In the genomic region with DNA sequence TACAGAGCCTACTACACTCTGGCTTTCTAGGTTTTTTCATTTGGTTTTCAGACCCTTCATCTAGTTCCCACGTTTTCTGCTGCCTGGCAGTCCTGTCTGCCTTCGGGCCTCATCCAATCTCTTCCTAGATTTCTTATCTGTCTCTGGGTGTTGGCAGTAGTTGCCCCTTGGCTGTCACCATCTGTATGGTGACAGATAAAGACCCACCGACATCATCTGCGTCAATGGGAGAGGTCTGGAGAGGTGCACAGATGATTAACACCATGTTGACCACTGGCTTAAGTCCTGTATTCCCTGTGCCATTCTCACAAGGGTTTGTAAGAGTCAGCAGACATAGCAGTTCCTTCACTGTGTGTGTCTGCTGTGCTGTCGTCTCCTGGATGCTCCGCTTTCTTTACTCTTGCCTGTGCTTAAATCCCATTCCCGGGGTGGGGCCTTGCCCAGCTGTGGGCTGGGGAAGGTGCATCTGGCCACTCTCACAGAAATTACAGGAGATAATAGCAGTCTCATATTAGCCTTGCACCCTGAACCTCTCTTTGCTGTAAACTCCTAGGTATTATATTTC, we compare ENCODE assay signal across 26 mouse cellular contexts.
DNase-seq lines count a peak whose midpoint lies in the region; ATAC-seq and TF ChIP-seq lines count a peak whose summit lies in the region.
"Had no signal": no experiment of that assay in that cellular context is flagged by ENCODE, and none has a peak within 500 bp of the region (broad histone marks: within the 10 kb centered on the region; RNA-seq: fewer than 3 reads in every experiment).

No protein-coding gene starts in this region.

- TF ChIP-seq EP300 in liver, embryonic 14.5 days (IDR thresholded peaks at IDR 0.05; ENCODE audit: low read depth) = peak; percentile 59

- no peaks in the 10 kb centered on the region for H3K9me3 ChIP-seq in midbrain, embryonic 11.5 days (ENCODE audit: control insufficient read depth, low read length)
- no peaks in the 10 kb centered on the region for H3K9me3 ChIP-seq in midbrain, postnatal 0 days (ENCODE audit: low read length)
- no peaks in the 10 kb centered on the region for H3K9me3 ChIP-seq in liver, embryonic 14.5 days (ENCODE audit: control insufficient read depth, low read length)
- no peaks in the 10 kb centered on the region for H3K9me3 ChIP-seq in hindbrain, embryonic 10.5 days
- H3K9me3 ChIP-seq: embryonic facial prominence, embryonic 13.5 days; forebrain, embryonic 12.5 days; heart, embryonic 12.5 days; limb, embryonic 10.5 days; midbrain, embryonic 15.5 days; neural tube, embryonic 13.5 days had no signal

- no peak overlapping the region for H3K27ac ChIP-seq in midbrain, embryonic 11.5 days (ENCODE audit: low read depth, low read length)
- H3K27ac ChIP-seq in midbrain, postnatal 0 days (ENCODE audit: low read depth, low read length) = no peak overlapping the region
- no peak overlapping the region for H3K27ac ChIP-seq in liver, embryonic 14.5 days
- no peak overlapping the region for H3K27ac ChIP-seq in hindbrain, embryonic 10.5 days
- H3K27ac ChIP-seq: embryonic facial prominence, embryonic 13.5 days; forebrain, embryonic 12.5 days; layer of hippocampus, adult 2 months; limb, embryonic 10.5 days; midbrain, embryonic 15.5 days; neural tube, embryonic 13.5 days had no signal

- ATAC-seq in midbrain, embryonic 11.5 days (ENCODE audit: low FRiP score) = no peak
- no peak for ATAC-seq in midbrain, postnatal 0 days (ENCODE audit: low FRiP score)
- peak; percentile 39; the same call in 1 of the 2 replicates for ATAC-seq in common myeloid progenitor, adult 5-6 weeks (replicated peaks; ENCODE audit: low read depth, poor library complexity, severe bottlenecking)
- peak; percentile 87 for ATAC-seq in liver, embryonic 14.5 days (ENCODE audit: insufficient read depth)
- ATAC-seq: hindbrain, embryonic 16.5 days; intestine, postnatal 0 days; lung, postnatal 0 days; midbrain, embryonic 15.5 days had no signal

- TF ChIP-seq CTCF in midbrain, postnatal 0 days (IDR thresholded peaks at IDR 0.05) = no peak
- TF ChIP-seq CTCF in liver, embryonic 14.5 days (IDR thresholded peaks at IDR 0.05; ENCODE audit: low read depth) = no peak

- DNase-seq in midbrain, embryonic 11.5 days (ENCODE audit: low spot score, missing footprints) = peak; percentile 82
- DNase-seq in midbrain, postnatal 0 days (ENCODE audit: low spot score) = no peak
- peak; percentile 26 to 36 (median 35) for DNase-seq in liver, embryonic 14.5 days (ENCODE audit: low read depth in 3 of 3, low spot score in 3 of 3)
- DNase-seq in lung, postnatal 4 days = no peak
- DNase-seq in hindbrain, embryonic 10.5 days (ENCODE audit: low spot score) = no peak
- DNase-seq in adipocyte (ENCODE audit: low spot score) = no peak
- DNase-seq: cerebellum, adult 18-20 months; cerebellum, postnatal 14 days; embryo, embryonic 11 days; gastrocnemius, postnatal 25 days; kidney, postnatal 25 days; retina, postnatal 1 day; thymus, postnatal 36 days had no signal

- no peak overlapping the region for H3K4me2 ChIP-seq in midbrain, embryonic 11.5 days
- no peak overlapping the region for H3K4me2 ChIP-seq in midbrain, postnatal 0 days (ENCODE audit: low read depth, low read length, poor library complexity, severe bottlenecking)
- 0 out of 2 replicates have a peak overlapping the region, but pooled peaks have one; percentile 4 for H3K4me2 ChIP-seq in liver, embryonic 14.5 days (ENCODE audit: low read depth)
- H3K4me2 ChIP-seq: embryonic facial prominence, embryonic 13.5 days; forebrain, embryonic 12.5 days; heart, embryonic 12.5 days; midbrain, embryonic 15.5 days; neural tube, embryonic 13.5 days had no signal

- no peaks in the 10 kb centered on the region; the same call in 1 of the 2 replicates for H3K36me3 ChIP-seq in midbrain, embryonic 11.5 days (ENCODE audit: control insufficient read depth, insufficient read depth, low read length)
- H3K36me3 ChIP-seq in midbrain, postnatal 0 days (ENCODE audit: insufficient read depth, low read length) = peaks cover 18% of the 10 kb centered on the region
- H3K36me3 ChIP-seq in liver, embryonic 14.5 days (replicated peaks; ENCODE audit: control insufficient read depth, insufficient read depth, low read depth) = peaks cover 23% of the 10 kb centered on the region
- H3K36me3 ChIP-seq in hindbrain, embryonic 10.5 days = peaks cover 79% of the 10 kb centered on the region

- no peaks in the 10 kb centered on the region for H3K27me3 ChIP-seq in midbrain, embryonic 11.5 days (ENCODE audit: control insufficient read depth, insufficient read depth, low read length)
- H3K27me3 ChIP-seq in midbrain, postnatal 0 days (ENCODE audit: insufficient read depth, low read length) = no peaks in the 10 kb centered on the region
- H3K27me3 ChIP-seq in liver, embryonic 14.5 days (ENCODE audit: control insufficient read depth, insufficient read depth, low read length) = no peaks in the 10 kb centered on the region
- no peaks in the 10 kb centered on the region for H3K27me3 ChIP-seq in hindbrain, embryonic 10.5 days (ENCODE audit: insufficient read depth, poor library complexity, severe bottlenecking)
- H3K27me3 ChIP-seq: embryonic facial prominence, embryonic 13.5 days; forebrain, embryonic 12.5 days; heart, embryonic 12.5 days; midbrain, embryonic 15.5 days; neural tube, embryonic 13.5 days had no signal

- H3K4me1 ChIP-seq in midbrain, embryonic 11.5 days (ENCODE audit: control insufficient read depth, insufficient read depth, low read length) = no peaks in the 10 kb centered on the region
- no peaks in the 10 kb centered on the region for H3K4me1 ChIP-seq in midbrain, postnatal 0 days (ENCODE audit: insufficient read depth, low read length)
- H3K4me1 ChIP-seq in liver, embryonic 14.5 days (replicated peaks; ENCODE audit: control insufficient read depth in 2 of 2, insufficient read depth in 2 of 2, low read length in 1 of 2) = peaks cover 6 to 8% of the 10 kb centered on the region in 2 experiments; a peak in 3 of 4 replicates
- H3K4me1 ChIP-seq in hindbrain, embryonic 10.5 days (replicated peaks) = no peaks in the 10 kb centered on the region
- H3K4me1 ChIP-seq: embryonic facial prominence, embryonic 13.5 days; forebrain, embryonic 12.5 days; limb, embryonic 10.5 days; midbrain, embryonic 15.5 days; neural tube, embryonic 13.5 days had no signal

- H3K9ac ChIP-seq in midbrain, embryonic 11.5 days (ENCODE audit: low read length) = no peak overlapping the region
- no peak overlapping the region for H3K9ac ChIP-seq in midbrain, postnatal 0 days (replicated peaks; ENCODE audit: low read length, poor library complexity, severe bottlenecking)
- no peak overlapping the region for H3K9ac ChIP-seq in liver, embryonic 14.5 days (replicated peaks)
- H3K9ac ChIP-seq: embryonic facial prominence, embryonic 13.5 days; forebrain, embryonic 12.5 days; heart, embryonic 12.5 days; midbrain, embryonic 15.5 days; neural tube, embryonic 13.5 days had no signal

- 89% methylated on average over 7 of the region's 7 CpGs for WGBS in midbrain, embryonic 11.5 days
- 85% methylated on average over 7 of the region's 7 CpGs for WGBS in midbrain, postnatal 0 days
- 44% methylated on average over 7 of the region's 7 CpGs for WGBS in liver, embryonic 14.5 days (ENCODE audit: insufficient replicate concordance)
- 89% methylated on average over 7 of the region's 7 CpGs for WGBS in hindbrain, embryonic 10.5 days

- H3K4me3 ChIP-seq in midbrain, embryonic 11.5 days (ENCODE audit: low read depth, low read length) = no peak overlapping the region
- no peak overlapping the region for H3K4me3 ChIP-seq in midbrain, postnatal 0 days (ENCODE audit: low read depth, low read length)
- no peak overlapping the region for H3K4me3 ChIP-seq in liver, embryonic 14.5 days (ENCODE audit: insufficient read depth in 1 of 2, low read depth in 2 of 2, low read length in 2 of 2)
- no peak overlapping the region for H3K4me3 ChIP-seq in hindbrain, embryonic 10.5 days
- H3K4me3 ChIP-seq: embryonic facial prominence, embryonic 13.5 days; erythroblast, embryonic 14.5 days; forebrain, embryonic 12.5 days; heart, embryonic 12.5 days; layer of hippocampus, adult 2 months; limb, embryonic 10.5 days; midbrain, embryonic 15.5 days; myocyte; neural tube, embryonic 13.5 days had no signal

Comparison
In these comparisons a context has a peak if more than half of its experiments do, and no peak if none do; other contexts are left out.
1. DNase-seq: peak in midbrain, embryonic 11.5 days (single experiment) and liver, embryonic 14.5 days (3 of 3); none in midbrain, postnatal 0 days (single experiment), lung, postnatal 4 days (0 of 2), hindbrain, embryonic 10.5 days (single experiment) and adipocyte (single experiment).
2. ATAC-seq: peak in common myeloid progenitor, adult 5-6 weeks (single experiment) and liver, embryonic 14.5 days (single experiment); none in midbrain, embryonic 11.5 days (single experiment) and midbrain, postnatal 0 days (single experiment).